Mouse (Mus musculus) myocyte (in vitro differentiated cells): ENCODE measurements at regions not wholly inside any gene's neighbourhood (a gene's known extent, or its start where the extent isn't known, plus 50 kb on each side); places are given as distances from the start of the nearest gene placed in this dataset.

Experiments
- H3K27me3 ChIP-seq: one replicate; pipeline ENCODE4 v1.6.1; 2011; ENCODE audit not compliant: control insufficient read depth, insufficient read depth, insufficient read length
- H3K36me3 ChIP-seq: one replicate; pipeline ENCODE4 v1.6.1; 2011; ENCODE audit not compliant: control insufficient read depth, insufficient read depth
- H3K4me2 ChIP-seq: one replicate; pipeline ENCODE4 v1.6.1; 2011; ENCODE audit warnings: low read depth, control low read depth
- H3K4me3 ChIP-seq: one replicate; pipeline ENCODE4 v1.5.1; 2011; ENCODE audit warnings: mild to moderate bottlenecking, control low read depth, moderate library complexity
- H3K79me2 ChIP-seq: one replicate; pipeline ENCODE4 v1.6.1; 2011; ENCODE audit not compliant: control insufficient read depth, insufficient read depth
- H3ac ChIP-seq: one replicate; pipeline ENCODE4 v1.6.1; 2011; ENCODE audit not compliant: control insufficient read depth, insufficient read length
- CEBPB ChIP-seq: IDR thresholded peaks from 2 replicates; pipeline ENCODE4 v1.6.1; 2011; ENCODE audit warnings: mild to moderate bottlenecking, moderate library complexity; ENCODE audit not compliant: poor library complexity, insufficient read depth, severe bottlenecking
- E2F4 ChIP-seq: IDR thresholded peaks from one replicate; pipeline ENCODE4 v1.6.1; 2011; ENCODE audit warnings: mild to moderate bottlenecking, control low read depth, moderate library complexity; ENCODE audit not compliant: insufficient read depth
- MAX ChIP-seq: IDR thresholded peaks from one replicate; pipeline ENCODE4 v1.6.1; 2011; ENCODE audit warnings: low read depth, mild to moderate bottlenecking, control low read depth
- MYOD1 ChIP-seq, 3 experiments: IDR thresholded peaks; one replicate each; pipeline ENCODE4 v1.6.1; 2011; ENCODE audit warnings: control low read depth in 2 of 3, low read depth in 2 of 3, mild to moderate bottlenecking in 2 of 3, moderate library complexity in 1 of 3; ENCODE audit not compliant: insufficient read length in 2 of 3, control insufficient read depth in 1 of 3
- MYOG ChIP-seq, 3 experiments: IDR thresholded peaks; one replicate each; pipeline ENCODE4 v1.6.1; 2011; ENCODE audit warnings: control low read depth in 2 of 3, low read depth in 2 of 3, mild to moderate bottlenecking in 2 of 3; ENCODE audit not compliant: insufficient read length in 2 of 3, control insufficient read depth in 1 of 3, insufficient read depth in 1 of 3
- POLR2A ChIP-seq: IDR thresholded peaks from one replicate; pipeline ENCODE4 v1.6.1; 2011; ENCODE audit warnings: low read depth, mild to moderate bottlenecking, control low read depth, moderate library complexity; ENCODE audit not compliant: insufficient read length
- POLR2AphosphoS2 ChIP-seq: IDR thresholded peaks from one replicate; pipeline ENCODE4 v1.6.1; 2011; ENCODE audit warnings: low read depth, control low read depth; ENCODE audit not compliant: insufficient read length
- REST ChIP-seq: IDR thresholded peaks from one replicate; pipeline ENCODE4 v1.6.1; 2011; ENCODE audit warnings: mild to moderate bottlenecking, control low read depth, moderate library complexity; ENCODE audit not compliant: insufficient read depth, insufficient read length
- SRF ChIP-seq: IDR thresholded peaks from one replicate; pipeline ENCODE4 v1.6.1; 2011; ENCODE audit warnings: low read depth; ENCODE audit not compliant: control insufficient read depth, insufficient read length
- TCF12 ChIP-seq: IDR thresholded peaks from one replicate; pipeline ENCODE4 v1.6.1; 2011; ENCODE audit warnings: mild to moderate bottlenecking, control low read depth; ENCODE audit not compliant: poor library complexity, insufficient read depth, severe bottlenecking
- TCF3 ChIP-seq: IDR thresholded peaks from one replicate; pipeline ENCODE4 v1.6.1; 2011; ENCODE audit warnings: low read depth, control low read depth; ENCODE audit not compliant: insufficient read length
- USF1 ChIP-seq: IDR thresholded peaks from one replicate; pipeline ENCODE4 v1.6.1; 2011; ENCODE audit warnings: low read depth, mild to moderate bottlenecking, control low read depth, moderate library complexity

DNA sequence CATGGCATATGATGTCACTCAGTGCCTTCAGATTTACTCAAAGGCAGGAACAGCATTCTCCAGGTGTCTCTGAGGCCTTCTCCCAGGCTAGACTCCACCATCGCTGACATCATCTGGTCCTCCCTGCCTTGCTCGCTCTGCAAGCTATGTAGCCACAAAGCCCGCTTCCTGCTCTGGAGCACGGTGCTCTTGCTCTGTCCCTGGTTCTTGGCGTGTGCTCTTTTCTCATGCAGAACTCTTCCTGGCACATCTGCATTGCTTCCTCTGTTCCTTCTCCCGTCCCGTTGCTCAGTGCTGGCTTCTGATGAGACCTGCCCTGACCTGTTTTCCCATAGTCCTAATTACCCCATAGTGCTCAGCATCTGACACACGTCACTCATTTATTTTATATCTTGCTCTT lies 178.6 kb downstream of the Trim29 start:
- Histone ChIP-seq H3K79me2 (no peaks in the 10 kb centered on the region), H3K36me3 (no peaks in the 10 kb centered on the region), H3K27me3 (peaks cover 10% of the 10 kb centered on the region), H3ac (no peak overlapping the region), H3K4me3 (no peak overlapping the region), H3K4me2 (no peak overlapping the region)
- TF ChIP-seq MAX (no peak), E2F4 (no peak), TCF12 (no peak)

DNA sequence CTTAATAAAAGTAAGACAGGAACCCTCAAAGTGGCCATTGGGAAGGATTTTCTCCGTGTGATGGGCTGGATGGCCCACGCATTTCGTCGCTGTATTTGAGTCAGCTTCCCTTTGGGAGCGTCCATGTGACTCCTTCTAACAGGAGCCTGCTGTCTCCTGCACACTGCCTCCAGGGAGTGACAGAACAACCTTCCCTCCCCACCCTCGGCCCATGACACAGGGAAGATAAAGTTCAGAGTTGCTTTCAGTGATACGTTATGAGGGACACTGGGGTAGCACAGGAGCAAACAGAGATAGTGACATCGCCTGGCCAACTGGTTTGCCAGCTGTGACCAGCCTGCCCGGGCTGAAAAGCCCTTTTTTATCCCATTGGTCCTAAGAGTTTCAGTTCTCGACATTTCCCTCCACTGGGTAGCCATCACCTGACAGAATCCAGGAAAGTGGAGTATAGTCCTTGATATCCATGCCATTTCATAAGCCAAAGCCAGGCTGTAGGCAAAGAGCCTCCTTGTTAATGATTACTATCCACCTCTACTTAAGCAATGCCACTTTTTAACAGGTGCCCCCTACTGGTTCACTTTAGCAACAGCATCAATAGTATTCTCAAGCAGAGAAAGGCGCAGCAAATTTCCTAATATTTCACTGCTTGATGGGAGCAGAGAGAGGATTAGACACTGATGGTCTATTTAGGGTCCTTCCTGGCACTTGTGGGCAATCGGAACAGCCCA lies 180.5 kb downstream of the Trim29 start:
- Histone ChIP-seq H3K36me3 (no peaks in the 10 kb centered on the region), H3K27me3 (peaks cover 10% of the 10 kb centered on the region), H3K79me2 (no peaks in the 10 kb centered on the region), H3ac (no peak overlapping the region), H3K4me2 (no peak overlapping the region), H3K4me3 (no peak overlapping the region)
- TF ChIP-seq TCF3, result no peak
- TF ChIP-seq POLR2A, result no peak
- TF ChIP-seq CEBPB, result no peak
- TF ChIP-seq SRF, result no peak
- no peak for TF ChIP-seq REST
- no peak for TF ChIP-seq MYOD1 (IDR thresholded peaks at IDR 0.05; ENCODE audit: control insufficient read depth in 1 of 3, insufficient read length in 2 of 3, low read depth in 2 of 3)
- no peak for TF ChIP-seq E2F4
- no peak for TF ChIP-seq MAX
- no peak for TF ChIP-seq POLR2AphosphoS2
- TF ChIP-seq USF1, result no peak
- no peak for TF ChIP-seq MYOG (IDR thresholded peaks at IDR 0.05; ENCODE audit: control insufficient read depth in 1 of 3, insufficient read depth in 1 of 3, insufficient read length in 2 of 3, low read depth in 2 of 3)
- no peak for TF ChIP-seq TCF12

DNA sequence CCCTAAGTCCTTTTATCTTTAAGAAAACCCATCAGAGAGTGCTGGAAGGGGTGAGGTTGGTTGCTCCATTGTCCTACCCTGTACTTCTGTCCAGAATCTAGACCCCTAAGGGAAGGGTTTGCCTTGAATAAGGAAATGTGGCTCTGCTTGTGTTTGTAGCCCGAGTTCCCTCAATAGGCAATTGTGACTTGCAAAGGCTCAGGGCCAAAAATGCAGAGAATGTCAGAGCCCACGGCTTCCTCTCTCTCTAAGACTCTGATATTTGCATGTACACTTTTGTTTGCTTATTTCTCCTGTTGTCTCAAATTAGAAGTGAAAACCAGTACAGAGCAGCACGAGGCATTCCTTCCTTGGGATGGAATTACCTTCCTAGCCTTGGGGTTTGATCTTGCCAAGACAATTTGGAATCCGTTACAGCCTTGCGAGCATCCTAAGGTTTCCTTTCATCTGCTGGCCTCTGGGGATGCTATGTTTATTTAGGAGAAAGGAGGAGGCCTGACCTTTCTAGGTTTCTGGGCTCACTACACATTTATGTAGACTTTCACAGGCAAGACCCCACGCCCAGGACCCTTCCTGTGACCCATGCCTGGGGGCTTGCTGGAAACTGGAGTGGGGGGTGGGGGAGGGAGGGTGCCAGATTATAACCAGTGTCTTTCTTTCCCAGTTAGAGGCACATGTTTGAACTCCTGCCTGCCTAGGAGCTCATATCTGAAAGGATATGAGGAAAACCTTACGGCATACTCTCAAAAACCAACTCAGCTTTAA lies 181.8 kb downstream of the Trim29 start:
- Histone ChIP-seq H3K4me2 (no peak overlapping the region), H3K4me3 (no peak overlapping the region), H3K36me3 (no peaks in the 10 kb centered on the region), H3K27me3 (peaks cover 10% of the 10 kb centered on the region), H3K79me2 (no peaks in the 10 kb centered on the region), H3ac (no peak overlapping the region)
- no peak for TF ChIP-seq MYOG (IDR thresholded peaks at IDR 0.05; ENCODE audit: control insufficient read depth in 1 of 3, insufficient read depth in 1 of 3, insufficient read length in 2 of 3, low read depth in 2 of 3)
- TF ChIP-seq POLR2AphosphoS2, result no peak
- no peak for TF ChIP-seq MAX
- TF ChIP-seq E2F4, result no peak
- no peak for TF ChIP-seq SRF
- no peak for TF ChIP-seq TCF3
- TF ChIP-seq TCF12, result no peak
- no peak for TF ChIP-seq CEBPB
- no peak for TF ChIP-seq USF1
- TF ChIP-seq REST, result no peak
- TF ChIP-seq MYOD1 (IDR thresholded peaks at IDR 0.05; ENCODE audit: control insufficient read depth in 1 of 3, insufficient read length in 2 of 3, low read depth in 2 of 3), result no peak
- TF ChIP-seq POLR2A, result no peak

DNA sequence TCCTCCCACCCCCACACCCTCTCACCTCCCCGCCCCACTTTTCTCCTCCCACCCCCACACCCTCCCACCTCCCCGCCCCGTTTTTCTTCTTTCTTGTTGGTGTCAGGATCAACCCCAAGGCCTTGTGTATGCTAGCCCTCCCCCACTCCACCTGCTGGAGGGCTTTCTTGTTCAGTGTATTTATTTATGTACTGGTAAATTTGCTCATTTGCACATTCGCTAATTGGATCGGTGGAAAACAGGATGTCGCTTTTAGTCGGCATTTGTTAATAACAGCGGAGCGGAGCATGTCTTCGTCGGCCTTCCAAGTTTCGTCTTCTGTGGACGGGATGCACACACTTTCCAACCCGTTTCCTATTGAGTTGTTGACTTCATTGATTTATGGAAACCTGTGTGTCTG lies 187.9 kb downstream of the Trim29 start:
- Histone ChIP-seq H3K4me3 (no peak overlapping the region), H3K79me2 (no peaks in the 10 kb centered on the region), H3K27me3 (no peaks in the 10 kb centered on the region), H3K4me2 (no peak overlapping the region), H3K36me3 (no peaks in the 10 kb centered on the region), H3ac (no peak overlapping the region)
- TF ChIP-seq POLR2A (no peak), TCF3 (no peak), REST (no peak), POLR2AphosphoS2 (no peak), TCF12 (no peak), MYOG (IDR thresholded peaks at IDR 0.05; ENCODE audit: control insufficient read depth in 1 of 3, insufficient read depth in 1 of 3, insufficient read length in 2 of 3, low read depth in 2 of 3) (no peak), USF1 (no peak), MAX (no peak), SRF (no peak), CEBPB (no peak), E2F4 (no peak), MYOD1 (IDR thresholded peaks at IDR 0.05; ENCODE audit: control insufficient read depth in 1 of 3, insufficient read length in 2 of 3, low read depth in 2 of 3) (no peak)
